Mouse (Mus musculus) hindbrain, embryonic 10.5 days (tissue): ENCODE results near the gene Plpp7. TPM values are rescaled to one million over a fixed set of nuclear protein-coding genes. Genes with fewer than 3 reads are reported as not detected.

ENCODE experiments used
- DNase-seq: peaks from one replicate; pipeline ENCODE4 v3.0.0-alpha.2; 2017; ENCODE audit warnings: low spot score
- H3K27ac ChIP-seq: fragments of 300-500 bp; sonication (generic); 2 replicates; pipeline ENCODE4 v1.5.1; 2016; ENCODE audit warnings: mild to moderate bottlenecking, moderate library complexity
- H3K27me3 ChIP-seq: fragments of 300-500 bp; sonication (generic); 2 replicates; pipeline ENCODE4 v1.6.1; 2016; ENCODE audit warnings: mild to moderate bottlenecking; ENCODE audit not compliant: poor library complexity, insufficient read depth, severe bottlenecking
- H3K36me3 ChIP-seq: fragments of 300-500 bp; sonication (generic); 2 replicates; pipeline ENCODE4 v1.6.1; 2016; ENCODE audit warnings: mild to moderate bottlenecking, moderate library complexity
- H3K4me1 ChIP-seq: fragments of 300-500 bp; sonication (generic); replicated peaks from 2 replicates; pipeline ENCODE4 v1.6.1; 2016; ENCODE audit warnings: mild to moderate bottlenecking
- H3K4me3 ChIP-seq: fragments of 300-500 bp; sonication (generic); 2 replicates; pipeline ENCODE4 v1.5.1; 2016; ENCODE audit warnings: mild to moderate bottlenecking, moderate library complexity
- H3K9me3 ChIP-seq: fragments of 300-500 bp; sonication (generic); 2 replicates; pipeline ENCODE4 v1.6.1; 2016; ENCODE audit warnings: mild to moderate bottlenecking, moderate library complexity
- WGBS: fragments of 180-500 bp; shearing (Covaris S2); methylation state at CpG from one replicate; pipeline ENCODE4 v1.1.7; 2016; 5-methylcytosine and 5-hydroxymethylcytosine counted together
- polyA plus RNA-seq: library from polyadenylated mRNA; unstranded; fragments of >200 nt; fragmentation: Nextera tagmentation; extraction: Ambion mirVana; gene quantifications from 2 replicates; pipeline ENCODE4 v1.2.1, GENCODE M21; 2016

The Plpp7 gene
- polyA plus RNA-seq, 1 experiment from 2014 or later = 7.9 TPM

DNA sequence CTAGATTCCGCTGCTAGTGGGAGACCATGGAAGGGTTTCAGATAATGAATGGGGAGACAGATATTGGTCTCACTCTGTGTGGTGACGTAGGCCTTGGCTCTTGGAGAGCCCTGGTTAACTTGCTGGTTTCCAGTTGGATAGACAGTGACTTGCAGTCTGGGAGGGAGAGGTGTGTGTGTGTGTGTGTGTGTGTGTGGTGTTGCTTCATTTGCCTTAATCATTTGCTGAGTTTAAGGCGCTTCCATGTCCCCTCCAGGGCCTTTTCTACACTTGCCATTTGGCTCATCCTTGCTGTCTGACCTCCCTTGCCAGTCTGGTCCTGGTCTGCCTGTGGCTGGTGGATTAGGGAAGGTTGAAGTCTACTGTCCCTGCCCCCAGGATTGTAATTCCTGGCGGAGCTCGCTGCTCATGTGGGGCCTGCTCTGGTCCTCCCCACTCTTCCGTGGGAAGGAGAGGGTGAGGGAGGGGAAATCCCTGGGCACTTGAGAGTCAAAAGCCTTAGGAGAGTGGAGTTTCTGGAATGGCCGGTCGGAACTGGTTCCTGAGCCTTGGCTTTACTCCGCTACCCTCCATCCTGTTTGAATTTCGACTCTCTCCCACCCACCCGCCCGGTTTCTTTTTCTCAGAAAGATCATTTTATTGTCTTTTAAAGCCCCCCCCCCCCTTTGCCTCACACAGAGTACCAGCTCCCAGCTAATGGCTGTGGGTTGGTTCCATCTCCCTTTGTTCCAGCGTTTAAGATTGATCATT is 57.9 kb downstream of the Plpp7 start:
- Histone ChIP-seq H3K27ac (peak overlapping the region; percentile 99), H3K27me3 (no peaks in the 10 kb centered on the region), H3K9me3 (no peaks in the 10 kb centered on the region), H3K4me1 (peaks cover 74% of the 10 kb centered on the region), H3K36me3 (no peaks in the 10 kb centered on the region), H3K4me3 (peak overlapping the region; percentile 96)
- 5% methylated on average over 13 of the region's 13 CpGs for WGBS
- no peak for DNase-seq

- Histone ChIP-seq H3K27me3 (no peaks in the 10 kb centered on the region), H3K4me3 (peak overlapping the region; percentile 96), H3K4me1 (peaks cover 79% of the 10 kb centered on the region), H3K36me3 (no peaks in the 10 kb centered on the region), H3K27ac (peak overlapping the region; percentile 99), H3K9me3 (no peaks in the 10 kb centered on the region)
- WGBS = 33% methylated on average over 4 of the region's 4 CpGs
- no peak for DNase-seq
Observed at GRCm38 (mm10) chr2:32153791-32154119, 58.4 kb downstream of the Plpp7 start.

GRCm38 (mm10) chr2:32154334-32154997 is 59.1 kb downstream of the Plpp7 start:
- no peak for DNase-seq
- Histone ChIP-seq H3K27me3 (no peaks in the 10 kb centered on the region), H3K36me3 (peaks cover 3% of the 10 kb centered on the region), H3K4me1 (peaks cover 86% of the 10 kb centered on the region), H3K27ac (peak overlapping the region; percentile 99), H3K4me3 (peak overlapping the region; percentile 96), H3K9me3 (no peaks in the 10 kb centered on the region)
- 29% methylated on average over 9 of the region's 9 CpGs for WGBS

GRCm38 (mm10) chr2:32154998-32155541 is 59.7 kb downstream of the Plpp7 start:
- DNase-seq = no peak
- peaks cover 9% of the 10 kb centered on the region for H3K36me3 ChIP-seq
- H3K27ac ChIP-seq = peak overlapping the region; percentile 99; the same call in 1 of the 2 replicates
- WGBS = 56% methylated on average over 7 of the region's 7 CpGs
- H3K9me3 ChIP-seq = no peaks in the 10 kb centered on the region
- H3K4me3 ChIP-seq = peak overlapping the region; percentile 96; the same call in 1 of the 2 replicates
- H3K27me3 ChIP-seq = no peaks in the 10 kb centered on the region
- H3K4me1 ChIP-seq = peaks cover 90% of the 10 kb centered on the region

DNA sequence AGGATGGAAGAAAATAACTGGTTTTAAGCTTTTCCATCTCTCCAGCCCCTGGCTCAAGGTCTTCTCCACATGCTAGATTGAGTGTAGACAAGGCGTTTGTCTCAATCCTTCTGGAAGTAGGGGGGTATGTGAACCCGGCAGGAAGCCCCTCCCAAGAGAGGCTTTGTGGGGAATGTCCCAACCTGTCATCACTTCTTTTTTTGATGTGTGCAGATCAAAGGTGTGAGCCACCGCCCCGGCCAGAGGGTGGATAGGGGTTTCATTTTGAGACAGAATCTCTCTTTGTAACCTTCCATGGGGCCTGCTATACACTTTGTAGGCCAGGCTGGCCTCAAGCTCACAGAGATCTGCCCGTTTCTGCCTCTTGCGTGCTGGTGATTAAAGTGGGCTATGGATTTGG is 60.3 kb downstream of the Plpp7 start:
- DNase-seq = no peak
- no peaks in the 10 kb centered on the region for H3K9me3 ChIP-seq
- H3K4me1 ChIP-seq = peaks cover 90% of the 10 kb centered on the region
- no peaks in the 10 kb centered on the region for H3K27me3 ChIP-seq
- no peak overlapping the region for H3K4me3 ChIP-seq
- H3K27ac ChIP-seq = peak overlapping the region; percentile 99; the same call in 1 of the 2 replicates
- peaks cover 14% of the 10 kb centered on the region for H3K36me3 ChIP-seq
- WGBS = 71% methylated on average over 6 of the region's 6 CpGs

GRCm38 (mm10) chr2:32156645-32157044 is 61.3 kb downstream of the Plpp7 start:
- Histone ChIP-seq H3K9me3 (no peaks in the 10 kb centered on the region), H3K27me3 (no peaks in the 10 kb centered on the region), H3K27ac (peak overlapping the region; percentile 99), H3K4me1 (peaks cover 88% of the 10 kb centered on the region), H3K36me3 (peaks cover 24% of the 10 kb centered on the region), H3K4me3 (no peak overlapping the region; the same call in 1 of the 2 replicates)
- DNase-seq = no peak
- WGBS = 72% methylated on average over 10 of the region's 10 CpGs

DNA sequence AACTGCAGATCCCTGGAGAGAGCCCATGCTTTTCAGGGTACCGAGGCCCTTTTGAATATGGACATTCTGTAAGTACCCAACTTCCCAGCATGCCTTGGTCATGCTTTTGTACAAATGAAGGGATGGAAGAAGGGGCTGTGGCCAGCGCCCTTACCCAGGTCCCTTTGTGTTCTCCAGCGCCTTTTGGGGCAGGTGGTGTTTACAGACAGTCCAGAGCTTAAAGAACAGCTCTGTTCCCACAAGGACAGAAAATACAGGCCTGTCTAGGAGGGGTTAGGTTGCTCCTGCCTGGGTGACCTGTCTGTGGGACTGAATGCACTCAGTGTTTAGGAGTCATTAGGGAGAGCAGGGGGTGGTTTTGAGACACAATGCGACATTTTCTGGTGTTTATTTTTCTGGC is 62.0 kb downstream of the Plpp7 start:
- no peak for DNase-seq
- Histone ChIP-seq H3K9me3 (peaks cover 4% of the 10 kb centered on the region; the same call in 1 of the 2 replicates), H3K27me3 (no peaks in the 10 kb centered on the region), H3K36me3 (peaks cover 31% of the 10 kb centered on the region), H3K27ac (peak overlapping the region; percentile 99), H3K4me3 (no peak overlapping the region), H3K4me1 (peaks cover 83% of the 10 kb centered on the region)
- WGBS = 28% methylated on average over 4 of the region's 4 CpGs

DNA sequence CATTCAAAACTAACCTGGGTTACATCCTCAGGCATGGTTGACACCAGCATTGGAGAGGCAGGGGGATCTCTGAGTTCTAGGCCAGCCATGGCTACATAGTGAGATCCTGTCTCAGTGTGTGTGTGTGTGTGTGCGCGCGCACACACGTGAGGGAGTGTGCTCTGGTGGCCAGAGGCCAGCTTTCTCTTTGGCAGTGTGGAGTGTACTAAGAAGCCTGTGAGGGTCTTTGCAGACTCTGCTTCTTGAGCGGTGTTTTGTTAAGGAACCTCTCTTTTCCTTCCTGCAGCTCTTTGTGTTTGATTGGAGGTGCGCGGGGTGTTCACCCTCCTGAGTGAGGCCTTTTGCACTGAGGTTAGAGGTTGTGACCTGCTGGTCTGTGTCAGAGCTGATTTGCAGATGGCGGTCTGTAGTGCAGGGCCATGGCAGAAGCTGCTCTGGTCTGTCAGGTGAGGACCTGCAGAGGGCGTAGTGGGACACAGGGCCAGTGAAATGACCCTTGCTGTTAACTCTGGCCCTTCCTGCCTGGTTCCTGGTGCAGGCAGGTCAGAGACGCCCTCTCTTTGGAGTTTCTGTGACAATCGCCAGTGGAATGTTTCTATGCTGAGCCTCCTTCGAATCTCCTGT is 63.4 kb downstream of the Plpp7 start:
- Histone ChIP-seq H3K9me3 (peaks cover 5% of the 10 kb centered on the region; the same call in 1 of the 2 replicates), H3K4me3 (no peak overlapping the region), H3K27me3 (no peaks in the 10 kb centered on the region), H3K4me1 (peaks cover 79% of the 10 kb centered on the region), H3K27ac (peak overlapping the region; percentile 53; the same call in 1 of the 2 replicates), H3K36me3 (peaks cover 39% of the 10 kb centered on the region)
- 65% methylated on average over 12 of the region's 12 CpGs for WGBS
- no peak for DNase-seq

Other genes with a start within 250 kb of the Plpp7 start
- 0.60 and 2.0 TPM in 2 replicates for gene Fibcd1, start 249.5 kb upstream of the Plpp7 start, polyA plus RNA-seq
- 8.4 and 8.6 TPM in 2 replicates for gene Lamc3, start 208.2 kb upstream of the Plpp7 start, polyA plus RNA-seq
- 47.3 and 71.6 TPM in 2 replicates for gene Aif1l, start 145.4 kb upstream of the Plpp7 start, polyA plus RNA-seq
- gene Nup214, start 121.1 kb upstream of the Plpp7 start, polyA plus RNA-seq = 99.3 and 109 TPM in 2 replicates
- 1.5 and 2.2 TPM in 2 replicates for gene Fam78a, start 10.7 kb upstream of the Plpp7 start, polyA plus RNA-seq
- gene Prrc2b, start 55.6 kb downstream of the Plpp7 start, polyA plus RNA-seq = 55.6 and 68.9 TPM in 2 replicates
- gene Pomt1, start 141.1 kb downstream of the Plpp7 start, polyA plus RNA-seq = 27.1 and 27.2 TPM in 2 replicates
- 77.2 and 83.0 TPM in 2 replicates for gene Uck1, start 164.6 kb downstream of the Plpp7 start, polyA plus RNA-seq
- gene Golga2, start 191.9 kb downstream of the Plpp7 start, polyA plus RNA-seq = 20.2 and 22.6 TPM in 2 replicates
- gene Swi5, start 192.5 kb downstream of the Plpp7 start, polyA plus RNA-seq = 488 and 544 TPM in 2 replicates